Mouse (Mus musculus): ENCODE measurements around the gene Nsun2. TPM values are rescaled to one million over a fixed set of nuclear protein-coding genes. Genes with fewer than 3 reads are reported as not detected.
"Not testable (repeated sequence)": the region's sequence is repeated elsewhere in the genome, so short reads cannot be mapped to it uniquely, and the experiment has no call there.

Gene Nsun2
- polyA plus RNA-seq, 1 experiment from 2014 or later, result 115 TPM

DNA sequence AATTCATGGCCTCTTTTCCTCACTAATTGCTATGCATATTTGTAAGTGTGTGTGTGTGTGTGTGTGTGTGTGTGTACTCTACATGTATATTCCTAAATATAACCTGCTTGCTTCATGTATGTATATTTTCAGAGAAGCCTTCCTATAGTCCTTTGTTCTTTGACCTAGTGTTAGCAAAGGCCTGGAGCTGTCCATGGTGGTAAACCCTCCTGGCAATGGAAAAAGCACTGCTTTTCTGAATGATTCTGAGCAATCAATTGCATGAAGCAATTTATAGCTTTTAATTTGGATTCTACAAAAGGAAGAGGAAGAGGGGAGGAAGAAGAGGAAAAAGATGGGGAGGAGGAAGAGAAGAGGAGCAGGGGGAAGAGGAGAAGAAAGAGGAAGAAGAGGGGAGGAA, 23.2 kb downstream of the Nsun2 start:
- no peak for ATAC-seq
- Histone ChIP-seq H3K4me3 (ENCODE audit: low read length) (no peak overlapping the region), H3K36me3 (ENCODE audit: control insufficient read depth, insufficient read depth, low read length) (no peaks in the 10 kb centered on the region), H3K9me3 (ENCODE audit: control insufficient read depth, low read length) (no peaks in the 10 kb centered on the region), H3K27me3 (replicated peaks; ENCODE audit: control insufficient read depth, insufficient read depth, low read length) (peaks cover 8% of the 10 kb centered on the region; the same call in 1 of the 2 replicates), H3K4me1 (ENCODE audit: control insufficient read depth, insufficient read depth, low read length) (no peaks in the 10 kb centered on the region), H3K9ac (ENCODE audit: low read depth, low read length) (no peak overlapping the region), H3K4me2 (ENCODE audit: low read depth, low read length) (no peak overlapping the region), H3K27ac (ENCODE audit: low read length) (no peak overlapping the region)

- Histone ChIP-seq H3K4me1 (ENCODE audit: control insufficient read depth, insufficient read depth, low read length) (peaks cover 5% of the 10 kb centered on the region; the same call in 1 of the 2 replicates), H3K27ac (ENCODE audit: low read length) (no peak overlapping the region), H3K27me3 (replicated peaks; ENCODE audit: control insufficient read depth, insufficient read depth, low read length) (peaks cover 8% of the 10 kb centered on the region; the same call in 1 of the 2 replicates), H3K9ac (ENCODE audit: low read depth, low read length) (no peak overlapping the region), H3K36me3 (ENCODE audit: control insufficient read depth, insufficient read depth, low read length) (no peaks in the 10 kb centered on the region), H3K4me2 (ENCODE audit: low read depth, low read length) (no peak overlapping the region), H3K4me3 (ENCODE audit: low read length) (no peak overlapping the region), H3K9me3 (ENCODE audit: control insufficient read depth, low read length) (no peaks in the 10 kb centered on the region)
- ATAC-seq, result no peak
- 75% methylated on average over 6 of the region's 6 CpGs for WGBS
These were observed 24.6 kb downstream of the Nsun2 start for GRCm38 (mm10) chr13:69558098-69558660.

DNA sequence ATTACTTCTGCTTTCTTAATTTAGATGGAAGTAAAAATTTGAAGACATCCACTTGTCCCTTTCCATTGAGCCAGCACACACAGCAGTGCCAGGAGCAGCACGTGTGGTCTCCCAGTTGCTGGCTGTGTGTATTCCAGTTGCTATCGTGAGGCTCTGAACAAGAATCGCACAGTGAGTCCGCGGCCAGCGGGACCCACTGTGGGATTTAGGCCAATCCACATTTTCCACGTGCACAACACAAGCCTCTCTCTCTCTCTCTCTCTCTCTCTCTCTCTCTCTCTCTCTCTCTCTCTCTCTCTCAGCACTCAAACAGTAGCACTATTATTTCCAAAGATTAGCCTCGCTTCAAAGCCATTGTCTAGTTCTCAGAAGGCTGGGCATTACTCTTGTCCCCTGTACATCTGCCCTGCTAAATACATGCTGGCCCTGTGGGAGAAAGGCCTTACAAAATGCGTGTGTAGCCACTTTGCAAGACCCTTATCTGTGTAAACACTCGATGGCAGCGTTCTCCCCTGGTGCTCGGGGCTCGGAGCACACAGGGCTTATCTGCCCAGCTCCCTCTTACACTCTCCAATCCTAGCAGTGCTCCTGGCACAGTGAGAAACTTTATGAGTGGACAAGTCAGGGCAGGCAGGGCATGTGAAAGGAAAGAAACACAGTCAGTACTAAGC, 25.9 kb downstream of the Nsun2 start:
- WGBS, result 48% methylated on average over 13 of the region's 13 CpGs
- Histone ChIP-seq H3K9me3 (ENCODE audit: control insufficient read depth, low read length) (no peaks in the 10 kb centered on the region), H3K4me2 (ENCODE audit: low read depth, low read length) (no peak overlapping the region), H3K27me3 (replicated peaks; ENCODE audit: control insufficient read depth, insufficient read depth, low read length) (peaks cover 8% of the 10 kb centered on the region; the same call in 1 of the 2 replicates), H3K27ac (ENCODE audit: low read length) (no peak overlapping the region), H3K4me1 (ENCODE audit: control insufficient read depth, insufficient read depth, low read length) (peaks cover 10% of the 10 kb centered on the region), H3K4me3 (ENCODE audit: low read length) (no peak overlapping the region), H3K36me3 (ENCODE audit: control insufficient read depth, insufficient read depth, low read length) (no peaks in the 10 kb centered on the region), H3K9ac (ENCODE audit: low read depth, low read length) (no peak overlapping the region)
- no peak for ATAC-seq

GRCm38 (mm10) chr13:69562004-69562403, 28.5 kb downstream of the Nsun2 start:
- H3K4me1 ChIP-seq (ENCODE audit: control insufficient read depth, insufficient read depth, low read length), result peaks cover 10% of the 10 kb centered on the region
- H3K9ac ChIP-seq (ENCODE audit: low read depth, low read length), result no peak overlapping the region
- 87% methylated on average over 9 of the region's 9 CpGs for WGBS
- no peaks in the 10 kb centered on the region for H3K36me3 ChIP-seq (ENCODE audit: control insufficient read depth, insufficient read depth, low read length)
- no peak overlapping the region for H3K27ac ChIP-seq (ENCODE audit: low read length)
- H3K4me3 ChIP-seq (ENCODE audit: low read length), result no peak overlapping the region
- H3K4me2 ChIP-seq (ENCODE audit: low read depth, low read length), result no peak overlapping the region
- H3K9me3 ChIP-seq (ENCODE audit: control insufficient read depth, low read length), result no peaks in the 10 kb centered on the region
- H3K27me3 ChIP-seq (replicated peaks; ENCODE audit: control insufficient read depth, insufficient read depth, low read length), result peaks cover 8% of the 10 kb centered on the region; the same call in 1 of the 2 replicates
- ATAC-seq, result no peak

DNA sequence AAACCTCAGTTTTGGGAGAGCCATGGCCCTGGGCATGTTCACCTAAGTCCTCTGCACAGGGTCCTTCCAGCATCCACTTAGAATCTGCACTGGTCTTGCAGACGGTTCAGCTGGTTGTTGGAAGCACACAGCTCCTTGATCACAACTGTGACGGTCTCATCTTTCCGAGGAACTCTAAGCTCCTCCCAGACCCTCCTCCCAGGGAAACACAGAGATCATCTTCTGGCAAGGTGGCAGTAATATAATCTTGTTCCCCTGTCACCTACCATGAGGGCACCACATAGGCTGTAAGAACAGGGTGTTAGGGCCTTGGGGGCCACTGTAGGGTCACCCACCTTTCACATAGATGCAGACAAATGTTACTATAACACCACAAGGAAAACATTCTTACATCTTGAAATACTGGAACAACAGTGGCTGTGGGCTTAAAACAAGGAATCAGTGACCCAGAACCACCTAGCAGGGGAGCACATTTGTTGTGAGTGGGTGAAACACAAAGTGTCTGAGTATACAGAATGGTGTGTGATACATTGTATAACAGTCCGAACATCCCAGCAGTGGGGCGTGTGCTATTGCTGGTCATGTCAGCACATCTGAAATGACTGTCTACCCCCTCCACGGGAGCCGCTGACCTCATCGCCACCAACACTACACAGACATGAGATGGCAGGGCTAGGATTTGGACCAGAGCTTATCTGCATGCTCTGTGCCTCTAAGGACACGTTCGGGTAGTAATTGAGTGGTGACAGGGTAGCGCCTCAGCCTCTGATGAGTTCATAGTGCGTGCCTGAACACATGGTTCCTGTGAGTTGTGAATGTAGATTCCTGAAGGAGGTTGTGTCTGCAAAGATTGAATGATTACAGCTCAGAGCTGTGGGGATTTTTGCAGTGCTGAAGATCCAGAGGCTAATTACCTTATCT, 29.4 kb downstream of the Nsun2 start:
- Histone ChIP-seq H3K4me3 (ENCODE audit: low read length) (no peak overlapping the region), H3K9ac (ENCODE audit: low read depth, low read length) (no peak overlapping the region), H3K36me3 (ENCODE audit: control insufficient read depth, insufficient read depth, low read length) (no peaks in the 10 kb centered on the region), H3K4me2 (ENCODE audit: low read depth, low read length) (peak overlapping the region; percentile 27), H3K27ac (ENCODE audit: low read length) (0 out of 2 replicates have a peak overlapping the region, but pooled peaks have one; percentile 17), H3K9me3 (ENCODE audit: control insufficient read depth, low read length) (no peaks in the 10 kb centered on the region), H3K27me3 (replicated peaks; ENCODE audit: control insufficient read depth, insufficient read depth, low read length) (no peaks in the 10 kb centered on the region; the same call in 1 of the 2 replicates), H3K4me1 (ENCODE audit: control insufficient read depth, insufficient read depth, low read length) (peaks cover 10% of the 10 kb centered on the region)
- peak; percentile 75 for ATAC-seq
- WGBS, result 60% methylated on average over 12 of the region's 12 CpGs

- 41% methylated on average over 3 of the region's 3 CpGs for WGBS
- Histone ChIP-seq H3K36me3 (ENCODE audit: control insufficient read depth, insufficient read depth, low read length) (no peaks in the 10 kb centered on the region), H3K4me2 (ENCODE audit: low read depth, low read length) (peak overlapping the region; percentile 27; the same call in 1 of the 2 replicates), H3K4me3 (ENCODE audit: low read length) (no peak overlapping the region), H3K27ac (ENCODE audit: low read length) (no peak overlapping the region), H3K9ac (ENCODE audit: low read depth, low read length) (no peak overlapping the region), H3K4me1 (ENCODE audit: control insufficient read depth, insufficient read depth, low read length) (peaks cover 10% of the 10 kb centered on the region), H3K27me3 (replicated peaks; ENCODE audit: control insufficient read depth, insufficient read depth, low read length) (no peaks in the 10 kb centered on the region; the same call in 1 of the 2 replicates), H3K9me3 (ENCODE audit: control insufficient read depth, low read length) (no peaks in the 10 kb centered on the region)
- ATAC-seq, result peak; percentile 82
These were observed 30.4 kb downstream of the Nsun2 start for GRCm38 (mm10) chr13:69563905-69564304.

- H3K9me3 ChIP-seq (ENCODE audit: control insufficient read depth, low read length), result no peaks in the 10 kb centered on the region
- H3K4me3 ChIP-seq (ENCODE audit: low read length), result no peak overlapping the region
- H3K9ac ChIP-seq (ENCODE audit: low read depth, low read length), result no peak overlapping the region
- no peak overlapping the region for H3K4me2 ChIP-seq (ENCODE audit: low read depth, low read length)
- no peaks in the 10 kb centered on the region; the same call in 1 of the 2 replicates for H3K27me3 ChIP-seq (replicated peaks; ENCODE audit: control insufficient read depth, insufficient read depth, low read length)
- ATAC-seq, result peak; percentile 67
- H3K4me1 ChIP-seq (ENCODE audit: control insufficient read depth, insufficient read depth, low read length), result peaks cover 10% of the 10 kb centered on the region
- H3K36me3 ChIP-seq (ENCODE audit: control insufficient read depth, insufficient read depth, low read length), result no peaks in the 10 kb centered on the region
- H3K27ac ChIP-seq (ENCODE audit: low read length), result no peak overlapping the region
These were observed 31.0 kb downstream of the Nsun2 start for GRCm38 (mm10) chr13:69564573-69564972.

DNA sequence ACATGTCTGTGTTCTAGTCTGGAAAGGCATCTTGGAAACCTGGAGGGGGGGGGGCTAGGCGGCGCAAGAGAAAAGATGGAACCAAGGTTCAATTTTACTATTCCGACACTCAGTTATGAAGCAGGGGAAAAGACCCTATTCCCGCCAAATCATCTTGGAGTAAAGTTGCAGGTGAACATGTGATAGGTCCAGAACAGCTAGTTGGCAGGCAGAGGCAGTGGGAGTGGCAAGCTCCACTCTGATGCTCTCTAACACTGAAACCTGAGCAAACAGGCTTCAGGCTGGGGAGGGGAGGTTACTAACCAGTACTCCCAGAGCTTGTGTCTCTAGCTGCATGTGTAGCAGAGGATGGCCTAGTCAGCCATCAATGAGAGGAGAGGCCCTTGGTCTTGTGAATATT, 31.9 kb downstream of the Nsun2 start:
- H3K36me3 ChIP-seq (ENCODE audit: control insufficient read depth, insufficient read depth, low read length); H3K4me3 ChIP-seq (ENCODE audit: low read length); H3K27ac ChIP-seq (ENCODE audit: low read length); ATAC-seq; H3K9me3 ChIP-seq (ENCODE audit: control insufficient read depth, low read length); H3K4me2 ChIP-seq (ENCODE audit: low read depth, low read length); H3K27me3 ChIP-seq (replicated peaks; ENCODE audit: control insufficient read depth, insufficient read depth, low read length); H3K9ac ChIP-seq (ENCODE audit: low read depth, low read length): not testable (repeated sequence)
- H3K4me1 ChIP-seq (ENCODE audit: control insufficient read depth, insufficient read depth, low read length), result peaks cover 10% of the 10 kb centered on the region
- 93% methylated on average over 4 of the region's 4 CpGs for WGBS

- H3K4me2 ChIP-seq (ENCODE audit: low read depth, low read length), result no peak overlapping the region
- H3K27ac ChIP-seq (ENCODE audit: low read length), result no peak overlapping the region
- 79% methylated on average over 9 of the region's 9 CpGs for WGBS
- no peaks in the 10 kb centered on the region for H3K36me3 ChIP-seq (ENCODE audit: control insufficient read depth, insufficient read depth, low read length)
- no peaks in the 10 kb centered on the region for H3K9me3 ChIP-seq (ENCODE audit: control insufficient read depth, low read length)
- H3K27me3 ChIP-seq (replicated peaks; ENCODE audit: control insufficient read depth, insufficient read depth, low read length), result no peaks in the 10 kb centered on the region; the same call in 1 of the 2 replicates
- no peak overlapping the region for H3K9ac ChIP-seq (ENCODE audit: low read depth, low read length)
- no peak overlapping the region for H3K4me3 ChIP-seq (ENCODE audit: low read length)
- peak; percentile 29; the same call in 1 of the 2 replicates for ATAC-seq
- H3K4me1 ChIP-seq (ENCODE audit: control insufficient read depth, insufficient read depth, low read length), result peaks cover 2% of the 10 kb centered on the region; the same call in 1 of the 2 replicates
These were observed 35.7 kb downstream of the Nsun2 start for GRCm38 (mm10) chr13:69569201-69569600.
